9 mouse cellular contexts compared by ENCODE assay signal in the genomic region with DNA sequence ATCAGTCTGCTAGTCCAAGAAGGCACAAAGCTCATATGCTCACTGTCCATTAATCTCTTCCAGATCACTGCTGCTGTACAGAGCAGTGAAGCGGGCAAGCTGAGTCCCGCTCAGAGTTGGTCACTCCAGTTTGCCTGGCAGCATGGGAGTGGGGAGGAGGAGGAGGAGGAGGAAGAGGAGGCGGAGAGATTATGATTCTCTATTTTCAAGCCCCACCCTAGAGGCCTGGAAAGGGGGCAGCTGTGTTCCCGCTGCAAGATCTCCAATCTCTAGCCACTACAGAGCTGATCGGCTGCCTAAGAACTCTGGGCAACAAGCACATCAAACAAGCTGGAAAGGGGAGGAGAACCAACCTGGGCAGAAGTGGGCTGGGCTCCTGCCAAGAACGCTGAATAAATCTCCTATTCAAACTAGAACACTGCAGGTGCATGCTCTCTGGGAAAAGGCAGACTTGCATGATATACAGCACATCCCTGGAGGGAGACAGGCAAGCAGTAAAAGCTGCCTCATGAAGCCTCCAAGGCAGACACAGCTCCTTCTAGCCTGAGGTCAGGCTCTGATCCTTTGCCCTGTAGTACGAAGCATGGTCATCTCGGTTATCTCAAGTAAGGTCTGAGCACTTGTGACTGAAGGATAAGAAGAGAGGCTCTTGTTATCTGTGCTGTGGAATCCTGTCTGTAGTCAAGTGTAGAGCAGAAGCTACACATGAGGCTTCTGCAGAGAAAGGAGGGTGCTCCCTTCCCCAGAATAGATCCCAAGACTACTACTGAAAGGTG. TPM values are rescaled to one million over a fixed set of nuclear protein-coding genes. Genes with fewer than 3 reads are reported as not detected.
DNase-seq lines count a peak whose midpoint lies in the region; ATAC-seq and TF ChIP-seq lines count a peak whose summit lies in the region.
"Had no signal": no experiment of that assay in that cellular context is flagged by ENCODE, and none has a peak within 500 bp of the region (broad histone marks: within the 10 kb centered on the region; RNA-seq: fewer than 3 reads in every experiment).

No protein-coding gene starts in this region.

- no peaks in the 10 kb centered on the region for H3K27me3 ChIP-seq in embryonic facial prominence, embryonic 11.5 days (ENCODE audit: control insufficient read depth, insufficient read depth, low read length)
- no peaks in the 10 kb centered on the region for H3K27me3 ChIP-seq in hindbrain, embryonic 13.5 days
- no peaks in the 10 kb centered on the region for H3K27me3 ChIP-seq in limb, embryonic 14.5 days (ENCODE audit: control insufficient read depth, insufficient read depth, low read length)
- no peaks in the 10 kb centered on the region for H3K27me3 ChIP-seq in midbrain, embryonic 12.5 days

- WGBS in embryonic facial prominence, embryonic 11.5 days: 67% methylated on average over 8 of the region's 8 CpGs
- WGBS in hindbrain, embryonic 13.5 days: 54% methylated on average over 8 of the region's 8 CpGs
- 48% methylated on average over 8 of the region's 8 CpGs for WGBS in limb, embryonic 14.5 days
- WGBS in midbrain, embryonic 12.5 days: 54% methylated on average over 8 of the region's 8 CpGs

- peak; percentile 92 for DNase-seq in heart, adult 11 months
- no peak for DNase-seq in heart, adult 18-20 months
- peak; percentile 19 for DNase-seq in embryonic facial prominence, embryonic 11.5 days (ENCODE audit: low spot score)
- peak; percentile 63 for DNase-seq in limb, embryonic 14.5 days (ENCODE audit: low spot score)
- peak; percentile 56 for DNase-seq in yolk sac, embryonic 10.5 days (ENCODE audit: low spot score)
- no peak for DNase-seq in gastrocnemius, postnatal 25 days

- no peak overlapping the region for H3K4me2 ChIP-seq in embryonic facial prominence, embryonic 11.5 days (ENCODE audit: low read depth, low read length)
- no peak overlapping the region for H3K4me2 ChIP-seq in hindbrain, embryonic 13.5 days
- H3K4me2 ChIP-seq in limb, embryonic 14.5 days (replicated peaks; ENCODE audit: low read depth, low read length, severe bottlenecking): no peak overlapping the region
- H3K4me2 ChIP-seq in midbrain, embryonic 12.5 days (replicated peaks): no peak overlapping the region; the same call in 1 of the 2 replicates

- no peak overlapping the region for H3K27ac ChIP-seq in embryonic facial prominence, embryonic 11.5 days (replicated peaks; ENCODE audit: low read depth, low read length)
- peak overlapping the region; percentile 25 for H3K27ac ChIP-seq in hindbrain, embryonic 13.5 days
- 0 out of 2 replicates have a peak overlapping the region, but pooled peaks have one; percentile 19 for H3K27ac ChIP-seq in limb, embryonic 14.5 days (replicated peaks; ENCODE audit: low read depth, low read length)
- H3K27ac ChIP-seq in midbrain, embryonic 12.5 days (replicated peaks): peak overlapping the region; percentile 39; the same call in 1 of the 2 replicates

- ATAC-seq in embryonic facial prominence, embryonic 11.5 days (replicated peaks; ENCODE audit: insufficient number of reproducible peaks, low FRiP score, low TSS enrichment, low read depth): 0 out of 2 replicates have a peak, but pooled peaks have one; percentile 31
- ATAC-seq in hindbrain, embryonic 13.5 days (ENCODE audit: low FRiP score): peak; percentile 51; the same call in 1 of the 2 replicates
- ATAC-seq in limb, embryonic 14.5 days (ENCODE audit: low FRiP score, low read depth): no peak
- no peak for ATAC-seq in midbrain, embryonic 12.5 days (ENCODE audit: low FRiP score, low read depth)

- H3K9ac ChIP-seq in embryonic facial prominence, embryonic 11.5 days (replicated peaks; ENCODE audit: low read length): no peak overlapping the region
- H3K9ac ChIP-seq in hindbrain, embryonic 13.5 days: peak overlapping the region; percentile 43; the same call in 1 of the 2 replicates
- no peak overlapping the region for H3K9ac ChIP-seq in limb, embryonic 14.5 days (ENCODE audit: low read depth, low read length, severe bottlenecking)
- H3K9ac ChIP-seq in midbrain, embryonic 12.5 days (replicated peaks): peak overlapping the region; percentile 31; the same call in 1 of the 2 replicates

- H3K4me3 ChIP-seq in embryonic facial prominence, embryonic 11.5 days (ENCODE audit: low read depth, low read length): no peak overlapping the region
- no peak overlapping the region for H3K4me3 ChIP-seq in hindbrain, embryonic 13.5 days
- H3K4me3 ChIP-seq in limb, embryonic 14.5 days (replicated peaks; ENCODE audit: low read length): no peak overlapping the region
- H3K4me3 ChIP-seq in midbrain, embryonic 12.5 days: no peak overlapping the region
- H3K4me3 ChIP-seq: heart, adult 2 months had no signal

- H3K9me3 ChIP-seq in embryonic facial prominence, embryonic 11.5 days (replicated peaks; ENCODE audit: control insufficient read depth, low read length): no peaks in the 10 kb centered on the region
- no peaks in the 10 kb centered on the region for H3K9me3 ChIP-seq in hindbrain, embryonic 13.5 days
- no peaks in the 10 kb centered on the region for H3K9me3 ChIP-seq in limb, embryonic 14.5 days (ENCODE audit: control insufficient read depth, low read length)
- no peaks in the 10 kb centered on the region for H3K9me3 ChIP-seq in midbrain, embryonic 12.5 days

- peaks cover 7% of the 10 kb centered on the region for H3K4me1 ChIP-seq in embryonic facial prominence, embryonic 11.5 days (ENCODE audit: control insufficient read depth, insufficient read depth, low read length)
- peaks cover 55% of the 10 kb centered on the region for H3K4me1 ChIP-seq in hindbrain, embryonic 13.5 days (replicated peaks)
- peaks cover 31% of the 10 kb centered on the region for H3K4me1 ChIP-seq in limb, embryonic 14.5 days (ENCODE audit: control insufficient read depth, insufficient read depth, low read length)
- peaks cover 43% of the 10 kb centered on the region for H3K4me1 ChIP-seq in midbrain, embryonic 12.5 days

- TF ChIP-seq POLR2A in limb, embryonic 14.5 days (IDR thresholded peaks at IDR 0.05; ENCODE audit: borderline replicate concordance, extremely low read depth, insufficient read depth, insufficient read length): no peak

- H3K36me3 ChIP-seq in embryonic facial prominence, embryonic 11.5 days (replicated peaks; ENCODE audit: control insufficient read depth, insufficient read depth, low read depth, low read length): no peaks in the 10 kb centered on the region
- H3K36me3 ChIP-seq in hindbrain, embryonic 13.5 days: no peaks in the 10 kb centered on the region
- 0 out of 2 replicates have a peak, but pooled peaks cover 4% of the 10 kb centered on the region for H3K36me3 ChIP-seq in limb, embryonic 14.5 days (ENCODE audit: control insufficient read depth, insufficient read depth, low read length)
- H3K36me3 ChIP-seq in midbrain, embryonic 12.5 days: no peaks in the 10 kb centered on the region

RNA-seq across cellular contexts. Expression of gene Mark2, which starts 33.5 kb away (rescaled TPM):
- total RNA-seq in heart, adult 18-20 months (2021): 10 to 100 TPM; 43.3 to 49.9 TPM
- 32.4 and 39.4 TPM in 2 replicates for polyA plus RNA-seq in embryonic facial prominence, embryonic 11.5 days (2014; fragmentation: Nextera tagmentation; extraction: Ambion mirVana)
- polyA plus RNA-seq in hindbrain, embryonic 13.5 days (2015; fragmentation: Nextera tagmentation; extraction: Ambion mirVana): 40.9 and 42.5 TPM in 2 replicates
- 65.8 and 78.2 TPM in 2 replicates for polyA plus RNA-seq in limb, embryonic 14.5 days (2012; rRNA removed)
- polyA plus RNA-seq in limb, embryonic 14.5 days (2014; fragmentation: Nextera tagmentation; extraction: Ambion mirVana): 48.6 and 56.3 TPM in 2 replicates
- 63.8 and 68.6 TPM in 2 replicates for polyA plus RNA-seq in midbrain, embryonic 12.5 days (2016; fragmentation: Nextera tagmentation; extraction: Ambion mirVana)
- total RNA-seq in gastrocnemius, postnatal 25 days (2021): 10 to 100 TPM; 27.4 to 30.6 TPM

RNA-seq across cellular contexts. Expression of gene Rcor2, which starts 41.1 kb away (rescaled TPM):
- total RNA-seq in heart, adult 18-20 months (2021): 1 to 10 TPM; 4.0 to 6.5 TPM
- polyA plus RNA-seq in embryonic facial prominence, embryonic 11.5 days (2014; fragmentation: Nextera tagmentation; extraction: Ambion mirVana): 17.6 and 18.8 TPM in 2 replicates
- 30.2 and 32.0 TPM in 2 replicates for polyA plus RNA-seq in hindbrain, embryonic 13.5 days (2015; fragmentation: Nextera tagmentation; extraction: Ambion mirVana)
- 69.4 and 80.9 TPM in 2 replicates for polyA plus RNA-seq in limb, embryonic 14.5 days (2012; rRNA removed)
- polyA plus RNA-seq in limb, embryonic 14.5 days (2014; fragmentation: Nextera tagmentation; extraction: Ambion mirVana): 9.8 and 10.2 TPM in 2 replicates
- 93.7 and 96.3 TPM in 2 replicates for polyA plus RNA-seq in midbrain, embryonic 12.5 days (2016; fragmentation: Nextera tagmentation; extraction: Ambion mirVana)
- 1 to 10 TPM; 2.6 to 4.2 TPM for total RNA-seq in gastrocnemius, postnatal 25 days (2021)

Comparison
In these comparisons a context has a peak if more than half of its experiments do, and no peak if none do; other contexts are left out.
1. DNase-seq: peak in heart, adult 11 months (single experiment), embryonic facial prominence, embryonic 11.5 days (single experiment), limb, embryonic 14.5 days (single experiment) and yolk sac, embryonic 10.5 days (single experiment); none in heart, adult 18-20 months (0 of 2) and gastrocnemius, postnatal 25 days (single experiment).
2. ATAC-seq: peak in embryonic facial prominence, embryonic 11.5 days (single experiment) and hindbrain, embryonic 13.5 days (single experiment); none in limb, embryonic 14.5 days (single experiment) and midbrain, embryonic 12.5 days (single experiment).
3. H3K9ac ChIP-seq: peak in hindbrain, embryonic 13.5 days (single experiment) and midbrain, embryonic 12.5 days (single experiment); none in embryonic facial prominence, embryonic 11.5 days (single experiment) and limb, embryonic 14.5 days (single experiment).